Mouse (Mus musculus): ENCODE measurements around the gene Maea. TPM values are rescaled to one million over a fixed set of nuclear protein-coding genes. Genes with fewer than 3 reads are reported as not detected.

The Maea gene
- polyA plus RNA-seq, 1 experiment from 2014 or later, result 141 TPM

- Histone ChIP-seq H3K27ac (no peak overlapping the region), H3K27me3 (peaks cover 12% of the 10 kb centered on the region), H3K9ac (replicated peaks) (no peak overlapping the region), H3K36me3 (peaks cover 17% of the 10 kb centered on the region), H3K4me2 (no peak overlapping the region), H3K4me1 (replicated peaks) (peaks cover 5% of the 10 kb centered on the region), H3K9me3 (no peaks in the 10 kb centered on the region), H3K4me3 (replicated peaks) (no peak overlapping the region)
- no peak for ATAC-seq (ENCODE audit: insufficient number of reproducible peaks, insufficient read depth, low FRiP score, low TSS enrichment, low read depth)
- 89% methylated on average over 7 of the region's 7 CpGs for WGBS
These were observed 61.5 kb downstream of the Maea start for GRCm38 (mm10) chr5:33396828-33397227.

- H3K27me3 ChIP-seq, result no peaks in the 10 kb centered on the region
- WGBS, result 57% methylated on average over 12 of the region's 12 CpGs
- H3K9me3 ChIP-seq, result no peaks in the 10 kb centered on the region
- H3K4me1 ChIP-seq (replicated peaks), result no peaks in the 10 kb centered on the region; the same call in 1 of the 2 replicates
- H3K9ac ChIP-seq (replicated peaks), result no peak overlapping the region
- no peak for ATAC-seq (ENCODE audit: insufficient number of reproducible peaks, insufficient read depth, low FRiP score, low TSS enrichment, low read depth)
- H3K36me3 ChIP-seq, result peaks cover 28% of the 10 kb centered on the region
- H3K27ac ChIP-seq, result no peak overlapping the region
- H3K4me2 ChIP-seq, result no peak overlapping the region
- H3K4me3 ChIP-seq (replicated peaks), result no peak overlapping the region
These were observed 65.5 kb downstream of the Maea start for GRCm38 (mm10) chr5:33400819-33401218.

- H3K4me3 ChIP-seq (replicated peaks), result no peak overlapping the region
- H3K4me1 ChIP-seq (replicated peaks), result no peaks in the 10 kb centered on the region
- no peak overlapping the region for H3K4me2 ChIP-seq
- no peak overlapping the region for H3K27ac ChIP-seq
- peaks cover 15% of the 10 kb centered on the region for H3K27me3 ChIP-seq
- ATAC-seq (ENCODE audit: insufficient number of reproducible peaks, insufficient read depth, low FRiP score, low TSS enrichment, low read depth), result no peak
- H3K9me3 ChIP-seq, result no peaks in the 10 kb centered on the region
- peaks cover 5% of the 10 kb centered on the region; the same call in 1 of the 2 replicates for H3K36me3 ChIP-seq
- no peak overlapping the region for H3K9ac ChIP-seq (replicated peaks)
- 71% methylated on average over 3 of the region's 3 CpGs for WGBS
These were observed 85.0 kb downstream of the Maea start for GRCm38 (mm10) chr5:33420313-33420712.

Other genes with a start within 250 kb of the Maea start
- not detected in 2 replicates for gene Slc5a1, start 231.3 kb upstream of the Maea start, polyA plus RNA-seq (2016; fragmentation: Nextera tagmentation; extraction: Ambion mirVana)
- 1.4 and 2.4 TPM in 2 replicates for gene Spon2, start 117.1 kb upstream of the Maea start, polyA plus RNA-seq (2016; fragmentation: Nextera tagmentation; extraction: Ambion mirVana)
- gene Ctbp1, start 60.5 kb upstream of the Maea start, polyA plus RNA-seq (2016; fragmentation: Nextera tagmentation; extraction: Ambion mirVana), result 427 and 439 TPM in 2 replicates
- gene Uvssa, start 43.0 kb downstream of the Maea start, polyA plus RNA-seq (2016; fragmentation: Nextera tagmentation; extraction: Ambion mirVana), result 11.1 and 12.1 TPM in 2 replicates
- not detected in 2 replicates for gene Nkx1-1, start 98.5 kb downstream of the Maea start, polyA plus RNA-seq (2016; fragmentation: Nextera tagmentation; extraction: Ambion mirVana)